In genomic region chr7:51041899-51042667, GRCm38 (mm10) we compare ENCODE assay signal across 20 mouse cellular contexts.
DNase-seq lines count a peak whose midpoint lies in the region; ATAC-seq and TF ChIP-seq lines count a peak whose summit lies in the region.
"Had no signal": no experiment of that assay in that cellular context is flagged by ENCODE, and none has a peak within 500 bp of the region (broad histone marks: within the 10 kb centered on the region; RNA-seq: fewer than 3 reads in every experiment).

No protein-coding gene starts in this region.

- peak; percentile 6 to 26 for DNase-seq in cerebellum, postnatal 10 days
- DNase-seq in cerebellum, adult 9-11 months: no peak
- DNase-seq in layer of hippocampus, adult 9-11 months: peak; percentile 3
- no peak for DNase-seq in layer of hippocampus, adult 9-10 months (ENCODE audit: low spot score)
- DNase-seq in hindbrain, postnatal 0 days (ENCODE audit: low spot score): peak; percentile 49
- DNase-seq in adrenal gland, adult 2 months: no peak
- DNase-seq in adrenal gland, postnatal 10 days: no peak
- DNase-seq: adrenal gland, postnatal 14 days; gastrocnemius, postnatal 10 days; heart, postnatal 36 days; kidney, adult 18-20 months; kidney, postnatal 25 days; lung, postnatal 14 days; thymus, adult 2 months had no signal

- no peaks in the 10 kb centered on the region for H3K27me3 ChIP-seq in forebrain, embryonic 12.5 days
- no peaks in the 10 kb centered on the region for H3K27me3 ChIP-seq in hindbrain, postnatal 0 days (ENCODE audit: insufficient read depth, low read length)
- H3K27me3 ChIP-seq: embryonic facial prominence, embryonic 13.5 days; liver, embryonic 15.5 days; midbrain, embryonic 12.5 days; neural tube, embryonic 12.5 days had no signal

- TF ChIP-seq CTCF in hindbrain, postnatal 0 days (IDR thresholded peaks at IDR 0.05; ENCODE audit: low read depth): no peak

- no peak overlapping the region for H3K4me3 ChIP-seq in forebrain, embryonic 12.5 days (replicated peaks)
- no peak overlapping the region for H3K4me3 ChIP-seq in hindbrain, postnatal 0 days (ENCODE audit: low read length)
- H3K4me3 ChIP-seq: embryonic facial prominence, embryonic 13.5 days; heart, embryonic 10.5 days; liver, embryonic 15.5 days; midbrain, embryonic 12.5 days; neural tube, embryonic 12.5 days had no signal

- no peak overlapping the region for H3K9ac ChIP-seq in forebrain, embryonic 12.5 days
- H3K9ac ChIP-seq in hindbrain, postnatal 0 days (replicated peaks; ENCODE audit: low read length): no peak overlapping the region
- H3K9ac ChIP-seq: embryonic facial prominence, embryonic 13.5 days; liver, embryonic 15.5 days; midbrain, embryonic 12.5 days; neural tube, embryonic 12.5 days had no signal

- 62% methylated on average over 3 of the region's 3 CpGs for WGBS in forebrain, embryonic 12.5 days
- WGBS in hindbrain, postnatal 0 days: 33% methylated on average over 3 of the region's 3 CpGs

- no peak overlapping the region for H3K4me2 ChIP-seq in forebrain, embryonic 12.5 days
- H3K4me2 ChIP-seq in hindbrain, postnatal 0 days (ENCODE audit: low read depth, low read length): no peak overlapping the region
- H3K4me2 ChIP-seq: embryonic facial prominence, embryonic 13.5 days; liver, embryonic 15.5 days; midbrain, embryonic 12.5 days; neural tube, embryonic 12.5 days had no signal

- H3K27ac ChIP-seq in forebrain, embryonic 12.5 days: no peak overlapping the region
- no peak overlapping the region for H3K27ac ChIP-seq in hindbrain, postnatal 0 days
- H3K27ac ChIP-seq: embryonic facial prominence, embryonic 13.5 days; heart, embryonic 10.5 days; liver, embryonic 15.5 days; midbrain, embryonic 12.5 days; neural tube, embryonic 12.5 days had no signal

- no peaks in the 10 kb centered on the region for H3K4me1 ChIP-seq in forebrain, embryonic 12.5 days
- H3K4me1 ChIP-seq in hindbrain, postnatal 0 days (ENCODE audit: insufficient read depth, low read length): no peaks in the 10 kb centered on the region
- H3K4me1 ChIP-seq: embryonic facial prominence, embryonic 13.5 days; heart, embryonic 10.5 days; liver, embryonic 15.5 days; midbrain, embryonic 12.5 days; neural tube, embryonic 12.5 days had no signal

- H3K9me3 ChIP-seq in forebrain, embryonic 12.5 days: no peaks in the 10 kb centered on the region
- H3K9me3 ChIP-seq in hindbrain, postnatal 0 days (ENCODE audit: low read length): no peaks in the 10 kb centered on the region
- H3K9me3 ChIP-seq: embryonic facial prominence, embryonic 13.5 days; heart, embryonic 10.5 days; liver, embryonic 15.5 days; midbrain, embryonic 12.5 days; neural tube, embryonic 12.5 days had no signal

- peak; percentile 75 for ATAC-seq in forebrain, embryonic 12.5 days (ENCODE audit: low FRiP score)
- ATAC-seq in hindbrain, postnatal 0 days: peak; percentile 45; the same call in 1 of the 2 replicates

- H3K36me3 ChIP-seq in forebrain, embryonic 12.5 days (replicated peaks): no peaks in the 10 kb centered on the region
- no peaks in the 10 kb centered on the region for H3K36me3 ChIP-seq in hindbrain, postnatal 0 days (ENCODE audit: insufficient read depth, low read length)
- H3K36me3 ChIP-seq: embryonic facial prominence, embryonic 13.5 days; heart, embryonic 10.5 days; liver, embryonic 15.5 days; midbrain, embryonic 12.5 days; neural tube, embryonic 12.5 days had no signal

Comparison
In these comparisons a context has a peak if more than half of its experiments do, and no peak if none do; other contexts are left out.
1. DNase-seq: peak in cerebellum, postnatal 10 days (2 of 2), layer of hippocampus, adult 9-11 months (single experiment) and hindbrain, postnatal 0 days (single experiment); none in cerebellum, adult 9-11 months (single experiment), layer of hippocampus, adult 9-10 months (single experiment), adrenal gland, adult 2 months (single experiment) and adrenal gland, postnatal 10 days (single experiment).